Mouse (Mus musculus) adrenal gland (tissue): Measurements from ENCODE around the gene Garem2.
"Not testable (repeated sequence)": the region's sequence is repeated elsewhere in the genome, so short reads cannot be mapped to it uniquely, and the experiment has no call there.

Experiments
- intact Hi-C: fragments of 180-260 bp; cut with DNase I; formaldehyde crosslinking; loops from one replicate; pipeline ENCODE4 v1.15.1; 2025
- long read RNA-seq, 2 experiments: library from polyadenylated mRNA; unstranded; transcript quantifications; one replicate each; pipeline ENCODE4 v2.0.0; 2020; ENCODE audit warnings: borderline replicate concordance in 1 of 2; ENCODE audit not compliant: insufficient replicate concordance in 1 of 2

Garem2 gene
- long read RNA-seq, experiment 1, result 0 reads
- long read RNA-seq, experiment 2, result 0 reads

GRCm38 (mm10) chr5:30104841-30105667 lies at the start of gene Garem2:
Garem2 (plus strand) TSS chr5:30105161.
- intact Hi-C loops, result no loop called here

DNA sequence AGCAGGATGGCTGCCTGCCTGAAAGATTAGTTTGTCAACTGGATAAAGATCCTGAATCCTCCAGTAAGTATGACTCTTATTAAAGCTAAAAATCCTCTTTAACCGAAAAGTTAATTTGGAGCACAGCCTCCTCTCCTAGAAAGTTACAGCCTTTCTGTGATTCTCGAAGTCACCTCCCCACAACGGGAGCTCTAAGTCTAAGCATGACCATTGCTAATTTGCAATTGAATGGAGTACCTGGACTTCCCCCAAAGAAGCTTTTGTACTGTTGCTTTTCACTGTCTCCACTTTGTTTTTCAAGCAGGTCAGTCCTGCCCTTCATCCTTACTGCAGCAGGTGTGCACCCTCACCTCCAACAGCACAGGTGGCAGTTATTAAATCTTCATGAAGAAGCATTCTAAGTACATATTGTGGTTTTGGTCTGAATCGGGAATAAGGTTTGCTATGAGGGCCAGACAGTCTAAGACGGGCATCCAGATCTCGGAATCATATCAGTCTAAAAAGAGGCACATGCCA lies 46.7 kb upstream of the Garem2 start:
- intact Hi-C loops, result no loop called here

- intact Hi-C loops, result not testable (repeated sequence)
These were observed 45.4 kb upstream of the Garem2 start for GRCm38 (mm10) chr5:30059607-30060006.

GRCm38 (mm10) chr5:30067726-30068125 lies 37.2 kb upstream of the Garem2 start:
- intact Hi-C loops, result no loop called here

DNA sequence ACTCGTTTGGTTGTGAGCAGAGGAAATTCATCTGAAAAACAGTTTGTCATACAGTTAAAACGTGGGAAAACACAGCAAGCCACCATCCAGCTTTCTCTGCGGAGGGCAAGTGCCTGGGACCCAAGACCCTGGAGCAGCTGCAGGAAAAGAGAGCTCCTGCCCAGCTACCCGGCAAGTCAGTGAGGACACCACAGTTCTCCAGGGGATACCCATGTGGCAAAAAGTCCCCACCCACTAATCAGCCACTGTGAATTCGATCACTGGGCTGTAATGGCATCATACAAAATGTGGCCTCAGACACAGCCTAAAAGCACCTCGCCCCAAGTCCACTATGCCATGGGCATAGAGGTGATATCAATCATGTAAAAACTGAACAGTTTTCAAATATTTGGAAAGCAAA lies 33.3 kb upstream of the Garem2 start:
- intact Hi-C loops, result no loop called here

DNA sequence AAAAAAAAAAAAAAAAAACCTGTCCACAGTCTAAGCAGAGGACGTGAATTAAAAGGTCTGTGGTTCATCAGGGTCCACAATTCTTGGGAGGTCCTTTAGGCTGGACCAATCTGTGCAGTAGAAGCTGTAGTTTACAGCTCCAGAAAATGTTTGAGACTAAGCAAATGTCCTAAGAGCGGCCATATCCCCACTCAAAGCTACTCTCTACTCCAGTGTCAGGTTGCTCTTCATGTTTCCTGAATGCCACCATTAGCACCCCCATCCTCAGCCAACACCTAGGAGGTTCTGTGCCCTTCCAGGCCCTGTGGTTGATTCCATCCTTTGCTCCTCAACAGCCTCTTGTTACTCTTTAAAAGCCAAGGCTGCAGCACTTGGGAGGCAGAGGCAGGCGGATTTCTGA lies 32.6 kb upstream of the Garem2 start:
- intact Hi-C loops, result no loop called here

GRCm38 (mm10) chr5:30072825-30073821 lies 31.8 kb upstream of the Garem2 start, which contains the start of gene Tyms:
Tyms (minus strand) TSS chr5:30073617.
- intact Hi-C loops, result no loop called here

GRCm38 (mm10) chr5:30092701-30093100 lies 12.3 kb upstream of the Garem2 start:
- intact Hi-C loops, result no loop called here

DNA sequence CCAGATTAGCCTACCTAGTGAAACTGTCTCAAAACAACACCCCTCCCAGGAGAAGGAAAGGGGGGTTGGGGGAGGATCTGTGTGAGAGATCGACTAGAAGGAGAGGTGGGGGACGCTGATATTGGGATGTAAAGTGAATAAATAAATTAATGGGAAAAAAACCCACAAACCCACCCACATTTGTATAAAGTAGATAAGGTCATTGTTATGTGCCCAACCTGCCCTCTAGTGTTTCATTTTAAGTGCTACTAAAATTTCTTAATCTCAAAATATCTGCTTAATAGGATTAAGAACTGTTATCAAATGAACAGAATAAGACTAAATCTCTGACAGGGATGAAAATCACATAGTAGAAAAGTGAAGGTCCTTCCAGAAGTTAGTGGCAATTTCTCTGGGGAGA lies 10.6 kb upstream of the Garem2 start:
- intact Hi-C loops, result no loop called here

- intact Hi-C loops, result no loop called here
These were observed 9.2 kb upstream of the Garem2 start for GRCm38 (mm10) chr5:30095731-30096130.

GRCm38 (mm10) chr5:30098260-30098659 lies 6.7 kb upstream of the Garem2 start:
- intact Hi-C loops, result no loop called here

GRCm38 (mm10) chr5:30103340-30103739 lies 1.6 kb upstream of the Garem2 start:
- intact Hi-C loops, result no loop called here

- intact Hi-C loops, result no loop called here
These were observed 622 bp upstream of the Garem2 start for GRCm38 (mm10) chr5:30104339-30104738.

- intact Hi-C loops, result no loop called here
These were observed 823 bp downstream of the Garem2 start, which contains the start of gene 3110082J24Rik for GRCm38 (mm10) chr5:30105668-30106300. 3110082J24Rik (minus strand) TSS chr5:30106086.

DNA sequence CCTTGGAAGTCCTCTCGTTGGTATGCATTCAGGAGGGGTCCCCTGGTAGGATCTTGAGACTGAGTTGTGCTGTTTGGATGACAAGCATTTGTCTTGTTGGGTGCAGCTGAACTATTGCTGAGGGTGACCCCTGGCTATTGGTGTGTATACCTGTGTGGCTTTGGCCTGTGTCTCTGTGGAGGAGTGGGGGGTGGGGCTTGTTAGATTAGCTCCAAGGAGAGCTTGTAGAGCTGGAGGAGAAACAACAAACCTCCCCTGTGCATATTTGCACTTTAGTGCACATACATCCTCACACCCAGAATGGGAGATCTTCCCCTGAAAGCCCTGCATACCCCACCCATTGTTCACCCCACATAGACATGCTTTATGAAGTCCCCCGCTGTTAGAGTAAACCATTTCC lies 1.8 kb downstream of the Garem2 start:
- intact Hi-C loops, result no loop called here

GRCm38 (mm10) chr5:30107186-30107585 lies 2.2 kb downstream of the Garem2 start:
- intact Hi-C loops, result no loop called here

DNA sequence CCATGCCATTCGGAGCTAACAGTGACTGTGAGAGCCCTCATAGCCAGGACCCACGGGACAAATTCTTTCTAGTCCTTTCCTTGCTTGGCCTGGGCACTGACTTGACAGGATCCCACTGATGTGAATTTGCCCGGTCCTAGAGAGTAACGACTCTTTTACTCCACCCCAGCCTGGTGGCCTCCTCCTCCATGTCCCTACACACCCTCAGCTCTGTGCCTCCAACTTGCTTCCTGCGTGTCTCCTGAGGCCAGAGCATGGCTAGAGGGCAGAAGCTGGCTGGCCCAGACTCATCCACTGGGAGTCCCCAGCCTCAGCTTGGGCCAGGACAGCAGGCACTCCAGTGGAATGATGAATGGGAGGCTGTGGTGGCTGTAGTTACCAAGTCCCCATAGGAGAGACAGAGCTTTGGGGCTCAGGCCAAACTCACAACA lies 2.7 kb downstream of the Garem2 start:
- intact Hi-C loops, result no loop called here

DNA sequence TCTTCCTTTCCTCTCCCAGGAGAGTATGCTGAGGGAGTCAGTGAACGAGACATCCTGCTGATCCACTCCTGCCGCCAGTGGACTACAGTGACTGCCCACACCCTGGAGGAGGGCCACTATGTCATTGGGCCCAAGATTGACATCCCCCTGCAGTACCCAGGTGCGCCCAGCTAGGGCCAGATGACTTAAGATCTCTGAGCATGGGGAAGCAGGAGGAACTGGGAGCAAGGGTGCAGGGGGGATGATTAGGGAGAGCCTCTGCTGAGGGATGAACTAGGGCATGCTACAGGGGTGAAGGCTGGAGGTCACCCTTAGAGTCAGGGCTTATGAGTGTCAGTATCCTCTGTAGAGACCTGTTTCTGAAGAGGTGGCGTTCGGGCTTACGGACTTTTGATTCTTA lies 3.3 kb downstream of the Garem2 start:
- intact Hi-C loops, result no loop called here

GRCm38 (mm10) chr5:30109899-30110298 lies 4.9 kb downstream of the Garem2 start:
- intact Hi-C loops, result loop anchor here (5.0 kb wide), 1 partner anchor 87 kb away; no protein-coding TSS in a partner anchor

GRCm38 (mm10) chr5:30110371-30111060 lies 5.6 kb downstream of the Garem2 start:
- intact Hi-C loops, result loop anchor here (5.0 kb wide), 1 partner anchor 87 kb away; no protein-coding TSS in a partner anchor
